Mouse (Mus musculus) spleen, adult 2 months (tissue): ENCODE results near the gene Mul1. TPM values are rescaled to one million over a fixed set of nuclear protein-coding genes. Genes with fewer than 3 reads are reported as not detected.

Source experiments
- DNase-seq, 2 experiments: peaks; one replicate each; pipeline versions ENCODE4 v3.0.0 to v3.0.0-alpha.2; 2012 to 2021; ENCODE audit warnings: low spot score in 2 of 2, low read depth in 1 of 2
- H3K27ac ChIP-seq: fragments of 200-500 bp; 2 replicates; pipeline ENCODE4 v1.5.1; 2012; ENCODE audit warnings: low read length, inconsistent platforms; ENCODE audit not compliant: insufficient read depth
- H3K27me3 ChIP-seq: fragments of 200-500 bp; 2 replicates; pipeline ENCODE4 v1.6.1; 2012; ENCODE audit warnings: mild to moderate bottlenecking, moderate library complexity, low read length, inconsistent platforms; ENCODE audit not compliant: control insufficient read depth, insufficient read depth
- H3K36me3 ChIP-seq: fragments of 200-500 bp; 2 replicates; pipeline ENCODE4 v1.6.1; 2012; ENCODE audit warnings: mild to moderate bottlenecking, low read length, inconsistent platforms; ENCODE audit not compliant: control insufficient read depth, insufficient read depth
- H3K4me1 ChIP-seq: fragments of 200-500 bp; 2 replicates; pipeline ENCODE4 v1.6.1; 2011; ENCODE audit warnings: inconsistent platforms; ENCODE audit not compliant: control insufficient read depth, insufficient read depth, insufficient read length
- H3K4me3 ChIP-seq: fragments of 200-500 bp; 2 replicates; pipeline ENCODE4 v1.5.1; 2011; ENCODE audit warnings: mild to moderate bottlenecking, inconsistent platforms; ENCODE audit not compliant: insufficient read depth, insufficient read length; ENCODE audit errors: extremely low read depth
- CTCF ChIP-seq: fragments of 200-500 bp; IDR thresholded peaks from 2 replicates; pipeline ENCODE4 v1.5.1; 2011; ENCODE audit warnings: mild to moderate bottlenecking, inconsistent platforms; ENCODE audit not compliant: insufficient read depth, insufficient read length, insufficient replicate concordance; ENCODE audit errors: extremely low read depth
- POLR2A ChIP-seq: fragments of 200-500 bp; IDR thresholded peaks from 2 replicates; pipeline ENCODE4 v1.6.1; 2011; ENCODE audit warnings: low read depth, low read length, inconsistent platforms
- WGBS: fragments of 180-500 bp; shearing (Covaris S2); methylation state at CpG from one replicate; pipeline ENCODE4 v1.1.7; 2018; 5-methylcytosine and 5-hydroxymethylcytosine counted together
- polyA plus RNA-seq: library from polyadenylated mRNA; depleted of rRNA; stranded (reverse); fragments of >200 nt; gene quantifications from 2 replicates; pipeline ENCODE4 v1.2.3, GENCODE M21; 2012

The Mul1 gene
- polyA plus RNA-seq, 1 experiment, result 7.8 TPM

GRCm38 (mm10) chr4:138455956-138456341 is 21.5 kb downstream of the Mul1 start:
- Histone ChIP-seq H3K4me3 (peak overlapping the region; percentile 57; the same call in 1 of the 2 replicates), H3K27ac (peak overlapping the region; percentile 33; the same call in 1 of the 2 replicates), H3K36me3 (no peaks in the 10 kb centered on the region), H3K4me1 (peaks cover 16% of the 10 kb centered on the region), H3K27me3 (peaks cover 30% of the 10 kb centered on the region)
- WGBS, result 2% methylated on average over 17 of the region's 17 CpGs
- peak in 1 of 2 experiments; percentile 6 for DNase-seq
- TF ChIP-seq CTCF, result no peak
- no peak for TF ChIP-seq POLR2A

GRCm38 (mm10) chr4:138456536-138456935 is 22.1 kb downstream of the Mul1 start:
- WGBS, result 19% methylated on average over 6 of the region's 8 CpGs
- H3K27me3 ChIP-seq, result peaks cover 30% of the 10 kb centered on the region
- peaks cover 16% of the 10 kb centered on the region for H3K4me1 ChIP-seq
- H3K27ac ChIP-seq, result no peak overlapping the region
- H3K4me3 ChIP-seq, result peak overlapping the region; percentile 57; the same call in 1 of the 2 replicates
- no peaks in the 10 kb centered on the region for H3K36me3 ChIP-seq
- TF ChIP-seq CTCF, result no peak
- TF ChIP-seq POLR2A, result no peak
- DNase-seq, result no peak

DNA sequence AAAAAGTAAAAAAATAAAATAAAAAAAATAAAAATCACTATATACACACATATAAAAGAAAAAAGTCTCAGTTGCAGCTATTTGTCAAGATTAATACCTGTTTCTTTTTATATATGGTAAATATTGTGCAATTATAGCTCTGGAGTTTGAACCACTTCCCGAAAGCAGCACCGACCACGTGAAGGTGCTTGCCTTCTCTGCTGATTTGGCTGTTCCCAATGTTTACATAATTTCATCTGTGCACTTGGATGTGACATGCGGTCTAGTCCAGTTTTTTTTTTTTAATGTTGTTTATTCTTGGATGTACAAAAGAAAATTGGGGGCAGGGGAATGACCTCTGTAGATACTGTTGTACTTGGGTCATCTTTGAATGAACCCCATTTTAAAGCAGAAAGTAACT is 22.6 kb downstream of the Mul1 start:
- peaks cover 16% of the 10 kb centered on the region for H3K4me1 ChIP-seq
- DNase-seq, result no peak
- H3K27me3 ChIP-seq, result peaks cover 28% of the 10 kb centered on the region
- no peak overlapping the region for H3K27ac ChIP-seq
- TF ChIP-seq POLR2A (no peak), CTCF (no peak)
- H3K36me3 ChIP-seq, result no peaks in the 10 kb centered on the region
- WGBS, result 39% methylated on average over 4 of the region's 4 CpGs
- no peak overlapping the region for H3K4me3 ChIP-seq

- no peak for DNase-seq
- no peak for TF ChIP-seq CTCF
- TF ChIP-seq POLR2A, result no peak
- Histone ChIP-seq H3K4me1 (peaks cover 16% of the 10 kb centered on the region), H3K27ac (no peak overlapping the region), H3K36me3 (no peaks in the 10 kb centered on the region), H3K27me3 (peaks cover 28% of the 10 kb centered on the region), H3K4me3 (no peak overlapping the region)
- 91% methylated on average over 7 of the region's 7 CpGs for WGBS
These were observed 23.7 kb downstream of the Mul1 start for GRCm38 (mm10) chr4:138458171-138458570.

DNA sequence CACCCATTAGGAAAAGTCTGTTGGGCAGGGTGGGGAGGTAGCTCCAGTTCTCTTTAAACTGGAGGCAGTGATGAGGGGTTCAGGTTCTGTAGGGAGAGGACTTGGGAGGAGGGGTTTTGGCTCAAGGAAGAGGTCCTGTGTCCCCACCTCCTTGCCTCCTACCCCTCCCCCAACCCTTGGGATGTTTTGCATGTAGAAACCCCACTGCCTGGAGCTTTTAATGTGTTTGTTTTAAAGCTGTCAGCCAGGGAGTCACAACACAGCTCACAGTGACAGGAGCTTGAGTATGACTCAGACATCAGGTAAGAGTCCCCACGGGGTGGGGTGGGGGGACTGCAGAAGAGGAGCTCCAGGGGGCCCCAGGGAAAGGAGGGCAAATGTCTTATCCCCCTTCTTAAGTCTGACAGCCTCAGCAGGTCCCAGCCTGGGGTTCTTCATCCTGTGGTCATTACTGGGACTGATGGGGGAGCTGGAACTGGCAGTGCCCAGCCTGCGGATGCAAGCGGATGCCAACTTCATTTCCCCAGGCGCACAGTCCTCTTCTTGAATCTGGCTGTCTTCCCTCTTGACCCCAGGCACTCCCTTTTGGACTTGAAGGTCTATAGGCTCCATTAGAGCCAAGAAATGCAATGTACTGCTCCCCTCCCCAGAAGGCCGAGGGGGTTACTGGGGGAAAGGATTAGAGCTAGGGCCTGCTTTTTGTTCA is 24.4 kb downstream of the Mul1 start:
- TF ChIP-seq POLR2A (no peak), CTCF (no peak)
- DNase-seq, result no peak
- WGBS, result 72% methylated on average over 5 of the region's 5 CpGs
- Histone ChIP-seq H3K36me3 (no peaks in the 10 kb centered on the region), H3K27me3 (peaks cover 25% of the 10 kb centered on the region), H3K4me1 (peaks cover 23% of the 10 kb centered on the region), H3K27ac (no peak overlapping the region), H3K4me3 (no peak overlapping the region)

DNA sequence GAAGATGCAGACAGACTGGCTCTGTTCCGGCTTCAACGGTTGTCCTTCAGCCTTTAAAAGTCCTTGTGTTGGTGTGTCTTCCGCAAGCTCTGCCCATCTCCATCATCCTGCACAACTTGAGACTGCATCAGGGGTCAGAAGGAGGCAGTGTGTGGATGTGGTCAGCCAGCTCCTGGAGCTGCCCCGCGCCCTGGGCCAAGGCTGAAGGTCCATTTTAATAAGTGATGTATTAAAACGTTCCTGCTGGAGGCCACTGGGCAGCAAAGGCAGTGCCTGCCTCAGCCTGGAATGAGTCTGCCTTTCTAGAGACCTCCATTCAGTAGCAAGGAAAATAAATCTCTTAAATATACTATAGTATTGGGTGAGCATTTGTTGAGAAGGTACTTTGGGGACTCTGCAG is 25.3 kb downstream of the Mul1 start:
- Histone ChIP-seq H3K27me3 (peaks cover 19% of the 10 kb centered on the region), H3K27ac (no peak overlapping the region), H3K36me3 (no peaks in the 10 kb centered on the region), H3K4me1 (peaks cover 31% of the 10 kb centered on the region), H3K4me3 (no peak overlapping the region)
- 79% methylated on average over 6 of the region's 6 CpGs for WGBS
- no peak for DNase-seq
- TF ChIP-seq POLR2A (no peak), CTCF (no peak)

DNA sequence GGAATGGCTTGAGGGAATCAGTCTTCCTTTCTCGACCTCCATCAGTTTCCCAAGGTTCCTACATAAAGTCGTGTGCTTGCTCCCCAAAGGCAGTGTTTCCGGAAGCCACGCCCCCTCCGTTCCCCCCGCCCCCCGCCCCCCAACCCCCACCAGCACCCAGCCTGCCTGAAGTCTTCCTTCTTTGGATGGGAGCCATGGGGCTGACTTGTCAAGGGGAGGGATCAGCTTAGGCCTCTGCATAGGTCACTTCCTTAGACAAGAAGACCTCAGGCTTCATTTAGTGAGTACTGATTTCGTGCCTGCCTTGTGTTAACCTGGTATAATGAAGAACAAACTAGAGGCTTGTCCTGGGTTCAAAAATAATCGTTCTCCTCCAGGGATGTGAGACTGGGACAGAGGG is 26.4 kb downstream of the Mul1 start:
- no peak for DNase-seq
- H3K4me1 ChIP-seq, result peaks cover 20% of the 10 kb centered on the region
- 27% methylated on average over 9 of the region's 9 CpGs for WGBS

More for the DNA sequence above, 26.4 kb downstream of the Mul1 start:
- H3K27ac ChIP-seq, result no peak overlapping the region
- H3K4me3 ChIP-seq, result no peak overlapping the region
- no peak for TF ChIP-seq POLR2A
- no peak for TF ChIP-seq CTCF
- peaks cover 7% of the 10 kb centered on the region for H3K27me3 ChIP-seq
- H3K36me3 ChIP-seq, result no peaks in the 10 kb centered on the region
